Mouse (Mus musculus) lung, embryonic 16.5 days (tissue): ENCODE results near the gene Gm21704. TPM values are rescaled to one million over a fixed set of nuclear protein-coding genes. Genes with fewer than 3 reads are reported as not detected.
"Not testable (repeated sequence)": the region's sequence is repeated elsewhere in the genome, so short reads cannot be mapped to it uniquely, and the experiment has no call there.

Experiments
- ATAC-seq: fragments of 200-750 bp; cut with Nextera tagmentation; 2 replicates; pipeline ENCODE4 v1.8.0; 2017; ENCODE audit warnings: low read depth, mild to moderate bottlenecking, moderate library complexity
- H3K27ac ChIP-seq: fragments of 300-500 bp; sonication (generic); 2 replicates; pipeline ENCODE4 v1.5.1; 2014; ENCODE audit warnings: mild to moderate bottlenecking, control low read depth, low read length
- H3K27me3 ChIP-seq: fragments of 300-500 bp; sonication (generic); 2 replicates; pipeline ENCODE4 v1.6.1; 2014; ENCODE audit warnings: low read depth, low read length, mixed read lengths; ENCODE audit not compliant: control insufficient read depth, insufficient read depth
- H3K36me3 ChIP-seq: fragments of 300-500 bp; sonication (generic); 2 replicates; pipeline ENCODE4 v1.6.1; 2014; ENCODE audit warnings: low read length; ENCODE audit not compliant: control insufficient read depth, insufficient read depth
- H3K4me1 ChIP-seq: fragments of 300-500 bp; sonication (generic); replicated peaks from 2 replicates; pipeline ENCODE4 v1.6.1; 2014; ENCODE audit warnings: low read length, mixed read lengths; ENCODE audit not compliant: control insufficient read depth, insufficient read depth
- H3K4me2 ChIP-seq: fragments of 300-500 bp; sonication (generic); 2 replicates; pipeline ENCODE4 v1.6.1; 2014; ENCODE audit warnings: low read depth, low read length, control low read depth
- H3K4me3 ChIP-seq: fragments of 300-500 bp; sonication (generic); 2 replicates; pipeline ENCODE4 v1.5.1; 2014; ENCODE audit warnings: mild to moderate bottlenecking, low read length, control low read depth
- H3K9ac ChIP-seq: fragments of 300-500 bp; sonication (generic); 2 replicates; pipeline ENCODE4 v1.6.1; 2014; ENCODE audit warnings: low read length, control low read depth
- H3K9me3 ChIP-seq: fragments of 300-500 bp; sonication (generic); 2 replicates; pipeline ENCODE4 v1.6.1; 2016; ENCODE audit warnings: low read length; ENCODE audit not compliant: control insufficient read depth
- WGBS: fragments of 180-500 bp; shearing (Covaris S2); extraction: QIAGEN DNeasy Blood & Tissue Kit; methylation state at CpG from one replicate; pipeline ENCODE4 v1.1.7; 2014; 5-methylcytosine and 5-hydroxymethylcytosine counted together
- polyA plus RNA-seq: library from polyadenylated mRNA; unstranded; fragments of >200 nt; fragmentation: Nextera tagmentation; extraction: Ambion mirVana; gene quantifications from 2 replicates; pipeline ENCODE4 v1.2.1, GENCODE M21; 2015

Gm21704 gene
- polyA plus RNA-seq, result not detected in 2 replicates

DNA sequence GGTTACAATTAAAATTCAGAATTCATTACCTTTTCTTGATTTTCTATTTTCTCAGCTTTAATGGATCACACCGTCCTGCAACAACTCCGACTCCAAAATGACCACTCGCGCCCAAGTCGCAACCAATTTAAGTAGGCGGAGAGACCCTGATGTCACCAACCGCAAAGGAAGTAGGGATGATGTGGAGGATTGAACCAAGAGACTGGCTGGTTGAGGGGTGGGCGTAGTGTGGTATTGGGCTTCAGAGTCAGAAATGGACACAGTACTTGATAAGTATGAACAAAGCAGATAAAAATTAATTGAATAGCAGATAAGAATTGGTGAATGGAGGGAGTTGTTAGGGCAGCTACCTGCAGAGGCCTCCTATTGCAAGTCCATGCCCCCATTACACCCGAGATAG is at the start of gene Gm21704, which contains the start of gene Gm21708:
Gm21704 (minus strand) TSS at position 101 of the 400 bp plus-strand sequence.
Gm21708 (minus strand) TSS at position 101 of the 400 bp plus-strand sequence.
- H3K4me1 ChIP-seq, H3K4me3 ChIP-seq, H3K9me3 ChIP-seq, ATAC-seq, H3K4me2 ChIP-seq, H3K27ac ChIP-seq, H3K36me3 ChIP-seq, H3K27me3 ChIP-seq, H3K9ac ChIP-seq: not testable (repeated sequence)
- no CpG with 5 or more reads among the region's 9 CpGs for WGBS

DNA sequence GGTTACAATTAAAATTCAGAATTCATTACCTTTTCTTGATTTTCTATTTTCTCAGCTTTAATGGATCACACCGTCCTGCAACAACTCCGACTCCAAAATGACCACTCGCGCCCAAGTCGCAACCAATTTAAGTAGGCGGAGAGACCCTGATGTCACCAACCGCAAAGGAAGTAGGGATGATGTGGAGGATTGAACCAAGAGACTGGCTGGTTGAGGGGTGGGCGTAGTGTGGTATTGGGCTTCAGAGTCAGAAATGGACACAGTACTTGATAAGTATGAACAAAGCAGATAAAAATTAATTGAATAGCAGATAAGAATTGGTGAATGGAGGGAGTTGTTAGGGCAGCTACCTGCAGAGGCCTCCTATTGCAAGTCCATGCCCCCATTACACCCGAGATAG is 64.7 kb downstream of the Gm21704 start, which contains the start of gene Gm21693:
Gm21693 (minus strand) TSS at position 101 of the 400 bp plus-strand sequence.
- H3K4me3 ChIP-seq, H3K4me2 ChIP-seq, ATAC-seq, H3K9ac ChIP-seq, H3K9me3 ChIP-seq, H3K27ac ChIP-seq, H3K27me3 ChIP-seq, H3K4me1 ChIP-seq, H3K36me3 ChIP-seq: not testable (repeated sequence)
- WGBS, result no CpG with 5 or more reads among the region's 9 CpGs

GRCm38 (mm10) chrY:3340661-3341060 is 69.3 kb downstream of the Gm21704 start:
- H3K9me3 ChIP-seq, H3K4me1 ChIP-seq, H3K4me3 ChIP-seq, ATAC-seq, H3K27ac ChIP-seq, H3K4me2 ChIP-seq, H3K27me3 ChIP-seq, H3K36me3 ChIP-seq, H3K9ac ChIP-seq: not testable (repeated sequence)
- no CpG with 5 or more reads among the region's 11 CpGs for WGBS

Other genes with a start within 250 kb of the Gm21704 start
- gene Gm21677, start 103.7 kb downstream of the Gm21704 start, polyA plus RNA-seq, result not detected in 2 replicates
- not detected in 2 replicates for gene Gm21693, start 64.8 kb downstream of the Gm21704 start, polyA plus RNA-seq
- gene Gm21708, start within 50 bp of the Gm21704 start, polyA plus RNA-seq, result not detected in 2 replicates